Mouse (Mus musculus): ENCODE measurements around the gene 2010003K11Rik. TPM values are rescaled to one million over a fixed set of nuclear protein-coding genes. Genes with fewer than 3 reads are reported as not detected.
A peak's percentile ranks its signal among the peaks of the same experiment; 100 is the strongest.

Gene 2010003K11Rik
- polyA plus RNA-seq (2015; fragmentation: Nextera tagmentation; extraction: Ambion mirVana) = not detected in 2 replicates

DNA sequence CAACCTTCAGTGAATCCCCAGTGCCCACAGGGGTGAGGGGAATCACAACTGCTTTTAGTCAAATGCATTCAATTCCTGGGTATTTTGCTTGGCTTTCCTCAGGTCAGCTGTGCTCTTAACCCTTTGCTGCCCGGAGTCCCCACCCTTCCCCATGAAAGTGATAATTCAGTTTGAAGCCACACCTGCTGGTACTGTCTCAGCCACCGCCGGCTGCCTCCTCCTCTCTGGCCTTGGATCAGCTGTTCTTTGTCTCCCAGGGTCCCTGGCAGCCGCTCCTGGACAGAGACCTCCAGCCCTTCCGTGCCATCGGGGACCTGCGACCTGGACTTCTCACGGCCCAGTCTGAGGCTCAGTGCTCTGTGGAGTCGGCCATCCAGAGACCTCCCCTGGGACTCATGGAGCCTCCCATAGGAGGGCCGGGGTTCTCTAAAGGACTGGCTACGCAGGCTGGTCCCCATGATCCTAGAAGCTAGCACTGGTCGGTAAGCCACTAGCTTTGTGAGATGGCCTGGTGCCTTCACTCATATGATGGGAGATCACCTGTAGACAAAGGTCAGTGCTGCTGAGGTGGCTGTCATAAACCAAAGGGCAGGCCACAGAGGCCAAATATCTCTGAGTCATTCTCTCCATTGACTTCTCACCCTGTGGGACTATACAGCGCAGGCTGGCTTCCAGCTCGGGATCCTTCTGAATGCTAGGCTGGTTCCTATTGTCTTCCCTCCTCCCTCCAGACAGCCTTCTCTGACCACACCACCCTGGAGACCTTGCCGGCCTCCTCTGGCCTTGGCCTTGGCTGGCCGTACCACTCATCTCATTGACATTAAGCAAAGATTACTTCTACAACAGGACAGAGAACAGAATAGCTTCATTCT is at the start of gene 2010003K11Rik:
Gene 2010003K11Rik (minus strand): TSS at position 522 of the 872 bp plus-strand sequence.
- 63% methylated on average over 16 of the region's 16 CpGs for WGBS

DNA sequence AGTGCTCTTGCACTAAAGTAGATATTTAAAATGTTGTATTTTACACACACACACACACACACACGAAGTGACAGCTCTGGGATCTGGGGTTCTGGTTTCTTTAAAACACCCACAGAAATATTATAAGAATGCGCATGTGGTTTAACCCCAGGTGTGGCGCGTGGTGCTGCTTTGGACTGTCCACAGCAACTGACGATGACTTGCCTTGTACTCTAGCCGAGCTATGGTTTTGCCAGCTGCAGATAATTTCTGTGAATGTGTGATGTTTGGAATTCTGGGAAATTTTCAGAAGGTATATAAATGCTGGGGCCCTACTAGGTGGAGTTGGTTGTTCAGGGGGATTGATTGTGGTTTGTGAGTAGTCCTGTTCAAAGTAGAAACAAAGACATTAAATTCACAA is 49.4 kb upstream of the 2010003K11Rik start:
- no peaks in the 10 kb centered on the region for H3K27me3 ChIP-seq
- H3K9me3 ChIP-seq (replicated peaks) = no peaks in the 10 kb centered on the region
- no peak overlapping the region for H3K4me3 ChIP-seq
- no peaks in the 10 kb centered on the region for H3K36me3 ChIP-seq
- no peak overlapping the region for H3K4me2 ChIP-seq
- WGBS = 72% methylated on average over 6 of the region's 6 CpGs
- H3K4me1 ChIP-seq (replicated peaks) = peaks cover 4% of the 10 kb centered on the region; the same call in 1 of the 2 replicates
- ATAC-seq (replicated peaks; ENCODE audit: insufficient number of reproducible peaks, insufficient read depth, low FRiP score, low read depth) = no peak
- H3K27ac ChIP-seq = no peak overlapping the region
- no peak overlapping the region for H3K9ac ChIP-seq

More for the DNA sequence above, at the start of gene 2010003K11Rik:
- Histone ChIP-seq H3K9me3 (replicated peaks) (no peaks in the 10 kb centered on the region), H3K9ac (no peak within 1 kb of the TSS), H3K27me3 (no peaks in the 10 kb centered on the region), H3K27ac (no peak within 1 kb of the TSS), H3K4me2 (0 out of 2 replicates have a peak within 1 kb of the TSS, but pooled peaks have one; percentile 32), H3K4me3 (no peak within 1 kb of the TSS), H3K36me3 (no peaks in the 10 kb centered on the region), H3K4me1 (replicated peaks) (peaks cover 5% of the 10 kb centered on the region)
- ATAC-seq (replicated peaks; ENCODE audit: insufficient number of reproducible peaks, insufficient read depth, low FRiP score, low read depth) = no peak

DNA sequence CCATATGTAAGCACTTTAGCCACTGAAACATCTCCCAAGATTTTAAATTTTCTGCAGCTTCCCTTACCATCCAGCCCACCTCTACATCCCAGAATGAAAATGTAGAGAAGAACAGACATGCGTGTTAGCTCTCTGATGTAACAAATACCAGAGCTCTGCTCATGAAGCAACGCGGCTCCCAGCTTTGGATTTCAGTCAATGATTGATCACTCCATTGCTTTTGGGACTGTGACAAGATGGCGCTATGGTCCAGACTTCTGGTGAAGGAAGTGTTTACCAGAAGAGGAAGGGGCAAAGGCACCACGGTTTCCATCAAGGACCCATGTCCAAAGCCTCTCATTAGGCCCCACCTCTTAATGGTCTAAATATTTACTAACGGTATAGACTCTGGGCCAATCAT is 47.5 kb upstream of the 2010003K11Rik start:
- H3K4me2 ChIP-seq = no peak overlapping the region
- no peak overlapping the region for H3K4me3 ChIP-seq
- peaks cover 4% of the 10 kb centered on the region; the same call in 1 of the 2 replicates for H3K4me1 ChIP-seq (replicated peaks)
- no peaks in the 10 kb centered on the region for H3K36me3 ChIP-seq
- WGBS = 87% methylated on average over 6 of the region's 6 CpGs
- H3K27me3 ChIP-seq = no peaks in the 10 kb centered on the region
- no peak overlapping the region for H3K27ac ChIP-seq
- no peaks in the 10 kb centered on the region for H3K9me3 ChIP-seq (replicated peaks)
- H3K9ac ChIP-seq = no peak overlapping the region
- no peak for ATAC-seq (replicated peaks; ENCODE audit: insufficient number of reproducible peaks, insufficient read depth, low FRiP score, low read depth)

DNA sequence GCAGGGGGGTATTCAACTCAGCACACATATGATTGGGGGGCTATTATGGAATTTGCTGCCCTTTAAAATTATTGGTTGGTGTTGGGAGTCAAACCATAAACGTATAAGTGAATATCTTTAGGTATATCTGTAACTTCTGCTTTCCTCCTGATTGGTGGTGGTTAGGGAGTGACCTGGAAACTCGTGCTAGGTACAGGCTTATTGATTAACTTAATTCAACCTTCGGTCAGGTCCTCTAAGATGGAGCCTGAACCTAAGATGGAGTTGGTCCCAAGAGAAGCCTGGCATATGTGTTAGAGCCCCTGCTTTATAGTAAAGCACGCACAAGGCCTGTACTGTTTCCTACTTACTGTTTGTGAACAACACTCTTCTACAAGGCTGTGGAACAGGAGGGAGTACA is 46.7 kb upstream of the 2010003K11Rik start:
- H3K9ac ChIP-seq = no peak overlapping the region
- no peaks in the 10 kb centered on the region for H3K36me3 ChIP-seq
- no peaks in the 10 kb centered on the region for H3K27me3 ChIP-seq
- no peak overlapping the region for H3K4me3 ChIP-seq
- WGBS = 76% methylated on average over 4 of the region's 4 CpGs
- no peak for ATAC-seq (replicated peaks; ENCODE audit: insufficient number of reproducible peaks, insufficient read depth, low FRiP score, low read depth)
- H3K4me2 ChIP-seq = no peak overlapping the region
- no peak overlapping the region for H3K27ac ChIP-seq
- peaks cover 4% of the 10 kb centered on the region; the same call in 1 of the 2 replicates for H3K4me1 ChIP-seq (replicated peaks)
- H3K9me3 ChIP-seq (replicated peaks) = no peaks in the 10 kb centered on the region

DNA sequence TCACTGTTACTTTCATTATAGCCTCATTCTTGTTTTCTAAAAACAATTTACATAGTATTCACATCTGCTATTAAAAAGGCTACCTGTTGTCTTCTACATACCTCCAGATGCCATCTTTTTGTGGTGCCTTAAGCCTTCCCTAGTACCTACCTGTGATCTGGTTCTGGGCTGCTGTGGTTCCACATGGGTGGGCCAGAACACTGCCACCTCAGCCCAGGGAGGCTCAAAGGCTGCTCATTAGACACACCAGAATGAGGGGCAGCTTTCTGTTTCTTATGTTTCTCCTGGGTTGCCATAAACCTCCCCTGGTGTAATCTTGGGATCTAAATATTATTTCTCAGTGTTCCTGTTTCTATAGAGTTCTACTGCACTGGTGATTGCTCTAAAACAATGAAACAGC is 43.7 kb upstream of the 2010003K11Rik start:
- Histone ChIP-seq H3K4me1 (replicated peaks) (no peaks in the 10 kb centered on the region), H3K27me3 (no peaks in the 10 kb centered on the region), H3K4me3 (no peak overlapping the region), H3K9ac (no peak overlapping the region), H3K36me3 (no peaks in the 10 kb centered on the region), H3K4me2 (no peak overlapping the region), H3K27ac (no peak overlapping the region), H3K9me3 (replicated peaks) (no peaks in the 10 kb centered on the region)
- ATAC-seq (replicated peaks; ENCODE audit: insufficient number of reproducible peaks, insufficient read depth, low FRiP score, low read depth) = no peak

DNA sequence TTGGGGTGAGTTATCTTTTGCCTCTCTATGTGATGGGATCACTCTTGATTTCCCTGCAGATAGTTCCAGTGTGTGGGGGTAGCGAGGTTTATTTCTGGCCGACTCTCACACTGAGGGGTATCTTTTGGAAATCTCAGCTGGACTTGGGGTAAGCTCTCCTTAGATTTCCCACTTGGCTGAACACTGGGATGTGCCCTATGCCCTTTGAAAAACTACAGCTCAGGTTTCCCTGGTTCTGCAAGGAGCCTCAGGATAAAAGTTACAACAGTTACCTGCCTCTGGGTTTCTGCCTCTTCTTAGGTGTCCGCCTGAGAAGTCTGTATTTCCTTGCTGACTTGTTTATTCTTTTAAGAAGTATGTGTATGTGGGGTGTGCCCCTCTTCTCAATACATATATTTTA is 42.6 kb upstream of the 2010003K11Rik start:
- no peak overlapping the region for H3K4me2 ChIP-seq
- H3K9ac ChIP-seq = no peak overlapping the region
- no peak overlapping the region for H3K27ac ChIP-seq
- no peaks in the 10 kb centered on the region for H3K9me3 ChIP-seq (replicated peaks)
- no peak for ATAC-seq (replicated peaks; ENCODE audit: insufficient number of reproducible peaks, insufficient read depth, low FRiP score, low read depth)
- 79% methylated on average over 3 of the region's 3 CpGs for WGBS
- no peak overlapping the region for H3K4me3 ChIP-seq
- H3K36me3 ChIP-seq = no peaks in the 10 kb centered on the region
- H3K4me1 ChIP-seq (replicated peaks) = no peaks in the 10 kb centered on the region
- no peaks in the 10 kb centered on the region for H3K27me3 ChIP-seq

DNA sequence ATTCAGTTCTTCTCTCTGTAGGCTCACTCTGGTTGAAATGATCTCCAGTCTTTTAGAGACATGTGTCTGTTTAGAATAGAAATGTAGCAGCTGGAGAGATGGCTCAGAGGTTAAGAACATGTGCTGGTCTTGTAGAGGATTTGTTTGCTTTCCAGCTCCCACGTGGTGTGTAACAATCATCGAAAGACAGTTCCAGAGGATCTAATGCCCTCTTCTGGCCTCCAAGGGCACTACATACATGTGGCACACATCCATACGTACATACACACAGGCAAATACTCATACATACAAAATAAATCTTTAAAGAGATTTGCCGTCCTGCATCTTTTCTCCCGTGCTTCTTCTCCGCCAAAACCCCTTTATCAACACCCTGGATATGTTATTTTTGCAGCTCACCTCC is 41.9 kb upstream of the 2010003K11Rik start:
- no peak overlapping the region for H3K9ac ChIP-seq
- H3K4me3 ChIP-seq = no peak overlapping the region
- H3K4me1 ChIP-seq (replicated peaks) = no peaks in the 10 kb centered on the region

DNA sequence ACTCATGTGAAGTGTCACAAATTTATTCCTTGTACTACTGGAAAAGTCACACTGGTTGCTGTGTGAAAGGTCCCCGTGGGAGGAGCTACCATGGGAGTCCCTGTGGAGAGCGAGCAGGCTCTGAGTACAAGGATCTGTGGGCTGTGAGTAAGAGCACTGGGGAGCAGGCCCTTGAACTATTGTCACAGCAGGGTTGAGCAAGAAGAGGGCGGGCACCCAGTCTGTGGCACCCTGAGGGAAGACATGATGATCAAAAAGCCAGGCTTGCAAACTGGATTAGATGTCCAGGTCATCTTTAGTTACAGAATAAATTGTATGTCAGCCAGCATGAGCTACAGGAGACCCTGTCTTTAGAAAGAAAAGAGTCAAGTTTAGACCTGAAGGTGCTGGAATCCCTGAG is 38.2 kb upstream of the 2010003K11Rik start:
- WGBS = 68% methylated on average over 3 of the region's 3 CpGs
- H3K4me1 ChIP-seq (replicated peaks) = no peaks in the 10 kb centered on the region

More for the DNA sequence above, 41.9 kb upstream of the 2010003K11Rik start:
- no peak overlapping the region for H3K4me2 ChIP-seq
- ATAC-seq (replicated peaks; ENCODE audit: insufficient number of reproducible peaks, insufficient read depth, low FRiP score, low read depth) = no peak
- no peaks in the 10 kb centered on the region for H3K9me3 ChIP-seq (replicated peaks)
- WGBS = 86% methylated on average over 6 of the region's 6 CpGs
- no peak overlapping the region for H3K27ac ChIP-seq
- H3K36me3 ChIP-seq = no peaks in the 10 kb centered on the region
- H3K27me3 ChIP-seq = no peaks in the 10 kb centered on the region

DNA sequence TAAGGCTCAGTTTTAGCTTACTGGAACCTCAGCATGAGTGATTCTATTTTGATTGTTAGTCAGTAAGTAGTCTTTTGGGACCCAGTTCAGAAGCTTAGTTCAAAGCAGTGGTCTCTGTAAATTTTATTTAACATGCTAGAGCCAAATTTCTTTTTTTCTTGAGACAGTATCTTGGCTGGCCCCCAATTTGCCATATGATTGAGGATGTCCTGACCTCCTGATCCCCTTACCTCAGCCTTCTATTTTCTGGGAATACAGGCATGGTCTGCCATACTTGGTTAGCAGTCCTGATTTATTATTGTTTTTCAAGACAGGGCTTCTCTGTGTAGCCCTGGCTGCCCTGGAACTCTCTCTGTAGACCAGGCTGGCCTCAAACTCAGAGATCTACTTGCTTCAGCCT is 37.5 kb upstream of the 2010003K11Rik start:
- Histone ChIP-seq H3K4me1 (replicated peaks) (no peaks in the 10 kb centered on the region), H3K27me3 (no peaks in the 10 kb centered on the region), H3K9me3 (replicated peaks) (no peaks in the 10 kb centered on the region), H3K4me2 (no peak overlapping the region), H3K4me3 (no peak overlapping the region), H3K27ac (no peak overlapping the region), H3K36me3 (no peaks in the 10 kb centered on the region), H3K9ac (no peak overlapping the region)
- ATAC-seq (replicated peaks; ENCODE audit: insufficient number of reproducible peaks, insufficient read depth, low FRiP score, low read depth) = no peak

More for the DNA sequence above, 38.2 kb upstream of the 2010003K11Rik start:
- ATAC-seq (replicated peaks; ENCODE audit: insufficient number of reproducible peaks, insufficient read depth, low FRiP score, low read depth) = no peak
- no peak overlapping the region for H3K9ac ChIP-seq
- H3K9me3 ChIP-seq (replicated peaks) = no peaks in the 10 kb centered on the region
- H3K27me3 ChIP-seq = no peaks in the 10 kb centered on the region
- no peak overlapping the region for H3K27ac ChIP-seq
- no peaks in the 10 kb centered on the region for H3K36me3 ChIP-seq
- no peak overlapping the region for H3K4me2 ChIP-seq
- no peak overlapping the region for H3K4me3 ChIP-seq

DNA sequence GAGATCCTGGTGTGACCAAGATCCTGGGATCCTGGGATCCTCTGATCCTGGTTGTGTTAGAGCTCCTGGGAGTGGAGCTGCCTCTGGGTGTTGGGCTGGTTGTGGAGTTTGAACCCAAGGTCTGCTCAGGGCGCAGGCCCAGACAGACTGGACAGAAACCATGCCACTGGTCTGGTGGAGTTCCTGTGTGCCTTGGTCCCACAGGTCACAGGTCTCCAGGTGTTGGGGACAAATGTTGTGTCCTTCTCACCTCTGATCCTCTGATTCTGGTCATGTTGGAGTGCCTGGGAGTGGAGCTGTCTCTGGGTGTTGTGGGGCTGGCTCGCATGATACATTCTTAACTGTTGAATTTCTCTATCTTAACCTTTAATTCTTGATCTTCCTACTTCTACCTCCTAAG is 36.3 kb upstream of the 2010003K11Rik start:
- no peak overlapping the region for H3K4me3 ChIP-seq
- H3K9me3 ChIP-seq (replicated peaks) = no peaks in the 10 kb centered on the region
- no peaks in the 10 kb centered on the region for H3K27me3 ChIP-seq
- no peak overlapping the region for H3K4me2 ChIP-seq
- WGBS = 87% methylated on average over 2 of the region's 2 CpGs
- H3K4me1 ChIP-seq (replicated peaks) = no peaks in the 10 kb centered on the region
- H3K27ac ChIP-seq = no peak overlapping the region
- H3K9ac ChIP-seq = no peak overlapping the region
- no peaks in the 10 kb centered on the region for H3K36me3 ChIP-seq
- ATAC-seq (replicated peaks; ENCODE audit: insufficient number of reproducible peaks, insufficient read depth, low FRiP score, low read depth) = no peak

DNA sequence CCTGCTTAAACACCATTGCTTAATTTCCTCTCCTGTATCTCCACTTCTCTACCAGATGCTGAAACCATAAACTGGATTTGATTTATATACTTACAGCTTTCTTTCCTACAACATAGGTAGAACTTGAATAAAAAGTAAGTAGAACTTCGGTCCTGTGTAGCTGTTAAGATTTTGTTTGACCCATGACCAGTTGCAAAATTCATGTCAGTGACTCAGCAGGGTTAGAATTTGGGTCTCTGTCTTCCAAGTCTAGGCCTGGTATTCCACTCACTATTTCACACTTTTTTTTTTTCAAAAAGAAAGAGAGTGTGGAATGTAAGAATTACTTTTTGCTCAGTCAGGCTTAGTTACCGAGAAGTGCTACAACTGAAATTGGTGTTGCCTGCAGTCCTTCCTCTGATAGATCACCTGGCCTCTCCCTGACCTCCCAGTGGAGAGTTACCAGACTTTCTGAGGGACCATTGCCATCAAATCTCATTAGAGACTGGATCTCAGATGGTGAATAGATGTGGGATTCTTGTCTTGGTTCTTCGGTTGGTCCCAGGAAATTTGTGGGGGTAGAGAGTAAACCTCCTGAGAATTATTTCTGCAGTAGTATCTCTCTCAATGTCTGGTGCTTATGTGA is 23.2 kb upstream of the 2010003K11Rik start:
- whole genome bisulfite sequencing = 78% methylated on average over 3 of the region's 3 CpGs
- H3K9me3 ChIP-seq (replicated peaks) = no peaks in the 10 kb centered on the region
- no peak overlapping the region for H3K4me2 ChIP-seq
- no peak for ATAC-seq (replicated peaks; ENCODE audit: insufficient number of reproducible peaks, insufficient read depth, low FRiP score, low read depth)
- no peaks in the 10 kb centered on the region for H3K27me3 ChIP-seq
- no peak overlapping the region for H3K27ac ChIP-seq
- no peaks in the 10 kb centered on the region for H3K36me3 ChIP-seq
- no peak overlapping the region for H3K9ac ChIP-seq
- no peaks in the 10 kb centered on the region for H3K4me1 ChIP-seq (replicated peaks)
- no peak overlapping the region for H3K4me3 ChIP-seq
